ENCODE assay signal across 8 mouse cellular contexts in genomic region chr8:11419645-11420044, GRCm38 (mm10). TPM values are rescaled to one million over a fixed set of nuclear protein-coding genes. Genes with fewer than 3 reads are reported as not detected.
DNase-seq lines count a peak whose midpoint lies in the region; ATAC-seq and TF ChIP-seq lines count a peak whose summit lies in the region.

No protein-coding gene starts in this region.

- H3K4me3 ChIP-seq in forebrain, embryonic 11.5 days (ENCODE audit: low read depth, low read length), result no peak overlapping the region
- H3K4me3 ChIP-seq in hindbrain, embryonic 15.5 days, result no peak overlapping the region
- no peak overlapping the region for H3K4me3 ChIP-seq in limb, embryonic 14.5 days (replicated peaks; ENCODE audit: low read length)

- DNase-seq in urinary bladder, adult 18-20 months (ENCODE audit: low spot score in 2 of 2), result peak; percentile 27 to 28
- no peak for DNase-seq in urinary bladder, adult 2 months (ENCODE audit: low spot score)
- DNase-seq in c-Kit-positive CD71-negative TER-119-negative erythroid progenitor cells, embryonic 14.5 days (ENCODE audit: low read depth), result peak; percentile 43
- peak; percentile 75 for DNase-seq in forebrain, embryonic 11.5 days (ENCODE audit: low spot score)
- peak; percentile 62 for DNase-seq in limb, embryonic 14.5 days (ENCODE audit: low spot score)
- peak; percentile 39 to 55 for DNase-seq in natural killer cell, adult 2 months (ENCODE audit: low spot score in 2 of 2)

- 0 out of 2 replicates have a peak, but pooled peaks have one; percentile 27 for ATAC-seq in forebrain, embryonic 11.5 days (replicated peaks; ENCODE audit: low FRiP score)
- ATAC-seq in hindbrain, embryonic 15.5 days (ENCODE audit: low FRiP score, low read depth), result peak; percentile 67
- peak; percentile 20; the same call in 1 of the 2 replicates for ATAC-seq in limb, embryonic 14.5 days (ENCODE audit: low FRiP score, low read depth)
- no peak for ATAC-seq in erythroblast, adult 5-6 weeks (replicated peaks; ENCODE audit: low FRiP score, poor library complexity, severe bottlenecking)

- no peaks in the 10 kb centered on the region for H3K9me3 ChIP-seq in forebrain, embryonic 11.5 days (ENCODE audit: control insufficient read depth, low read length)
- H3K9me3 ChIP-seq in hindbrain, embryonic 15.5 days, result no peaks in the 10 kb centered on the region
- H3K9me3 ChIP-seq in limb, embryonic 14.5 days (ENCODE audit: control insufficient read depth, low read length), result no peaks in the 10 kb centered on the region

- H3K4me1 ChIP-seq in forebrain, embryonic 11.5 days (replicated peaks; ENCODE audit: control insufficient read depth, insufficient read depth, low read length), result no peaks in the 10 kb centered on the region
- peaks cover 23% of the 10 kb centered on the region for H3K4me1 ChIP-seq in hindbrain, embryonic 15.5 days (replicated peaks)
- H3K4me1 ChIP-seq in limb, embryonic 14.5 days (ENCODE audit: control insufficient read depth, insufficient read depth, low read length), result no peaks in the 10 kb centered on the region

- TF ChIP-seq POLR2A in limb, embryonic 14.5 days (IDR thresholded peaks at IDR 0.05; ENCODE audit: borderline replicate concordance, extremely low read depth, insufficient read depth, insufficient read length), result no peak

- 9% methylated on average over 2 of the region's 2 CpGs for WGBS in forebrain, embryonic 11.5 days
- WGBS in hindbrain, embryonic 15.5 days, result 10% methylated on average over 2 of the region's 2 CpGs
- WGBS in limb, embryonic 14.5 days, result 14% methylated on average over 2 of the region's 2 CpGs

- H3K27me3 ChIP-seq in forebrain, embryonic 11.5 days (ENCODE audit: control insufficient read depth, insufficient read depth, low read length), result no peaks in the 10 kb centered on the region
- no peaks in the 10 kb centered on the region for H3K27me3 ChIP-seq in hindbrain, embryonic 15.5 days
- H3K27me3 ChIP-seq in limb, embryonic 14.5 days (ENCODE audit: control insufficient read depth, insufficient read depth, low read length), result no peaks in the 10 kb centered on the region

- H3K4me2 ChIP-seq in forebrain, embryonic 11.5 days (ENCODE audit: low read depth, low read length, severe bottlenecking), result no peak overlapping the region
- H3K4me2 ChIP-seq in hindbrain, embryonic 15.5 days, result no peak overlapping the region
- H3K4me2 ChIP-seq in limb, embryonic 14.5 days (replicated peaks; ENCODE audit: low read depth, low read length, severe bottlenecking), result no peak overlapping the region

- no peaks in the 10 kb centered on the region; the same call in 1 of the 2 replicates for H3K36me3 ChIP-seq in forebrain, embryonic 11.5 days (ENCODE audit: control insufficient read depth, insufficient read depth, low read length)
- no peaks in the 10 kb centered on the region for H3K36me3 ChIP-seq in hindbrain, embryonic 15.5 days
- H3K36me3 ChIP-seq in limb, embryonic 14.5 days (ENCODE audit: control insufficient read depth, insufficient read depth, low read length), result peaks cover 16% of the 10 kb centered on the region

- no peak overlapping the region for H3K9ac ChIP-seq in forebrain, embryonic 11.5 days (ENCODE audit: low read length)
- no peak overlapping the region for H3K9ac ChIP-seq in hindbrain, embryonic 15.5 days
- no peak overlapping the region for H3K9ac ChIP-seq in limb, embryonic 14.5 days (ENCODE audit: low read depth, low read length, severe bottlenecking)

- no peak overlapping the region for H3K27ac ChIP-seq in forebrain, embryonic 11.5 days (ENCODE audit: low read depth, low read length)
- peak overlapping the region; percentile 68 for H3K27ac ChIP-seq in hindbrain, embryonic 15.5 days (replicated peaks)
- H3K27ac ChIP-seq in limb, embryonic 14.5 days (replicated peaks; ENCODE audit: low read depth, low read length), result no peak overlapping the region

RNA-seq across cellular contexts. Expression of gene Rab20, which starts 58.9 kb away (rescaled TPM):
- polyA plus RNA-seq in urinary bladder, adult 2 months (2012; rRNA removed), result 24.9 and 29.8 TPM in 2 replicates
- 0.53 and 0.75 TPM in 2 replicates for polyA plus RNA-seq in forebrain, embryonic 11.5 days (2014; fragmentation: Nextera tagmentation; extraction: Ambion mirVana)
- polyA plus RNA-seq in hindbrain, embryonic 15.5 days (2015; fragmentation: Nextera tagmentation; extraction: Ambion mirVana), result 1.3 and 1.5 TPM in 2 replicates
- 1.6 and 1.8 TPM in 2 replicates for polyA plus RNA-seq in limb, embryonic 14.5 days (2012; rRNA removed)
- 1.7 and 2.1 TPM in 2 replicates for polyA plus RNA-seq in limb, embryonic 14.5 days (2014; fragmentation: Nextera tagmentation; extraction: Ambion mirVana)
- total RNA-seq in erythroblast, adult 5-6 weeks (2015; ENCODE audit: low replicate concordance), result 0.63 and 4.8 TPM in 2 replicates
- total RNA-seq in erythroblast, adult 5-6 weeks (2017; ENCODE audit: low replicate concordance), result 1.5 and 4.4 TPM in 2 replicates
